Mouse (Mus musculus) limb, embryonic 15.5 days (tissue): Measurements from ENCODE around the gene Smad3. TPM values are rescaled to one million over a fixed set of nuclear protein-coding genes. Genes with fewer than 3 reads are reported as not detected.

ENCODE experiments used
- ATAC-seq: fragments of 200-750 bp; cut with Nextera tagmentation; 2 replicates; pipeline ENCODE4 v1.8.0; 2017; ENCODE audit warnings: low read depth, moderate TSS enrichment; ENCODE audit not compliant: insufficient number of reproducible peaks, low FRiP score, low TSS enrichment
- H3K27ac ChIP-seq: fragments of 300-500 bp; sonication (generic); 2 replicates; pipeline ENCODE4 v1.5.1; 2015; ENCODE audit warnings: moderate library complexity, mild to moderate bottlenecking, inconsistent platforms
- H3K27me3 ChIP-seq: fragments of 300-500 bp; sonication (generic); 2 replicates; pipeline ENCODE4 v1.6.1; 2015; ENCODE audit warnings: inconsistent platforms
- H3K36me3 ChIP-seq: fragments of 300-500 bp; sonication (generic); 2 replicates; pipeline ENCODE4 v1.6.1; 2015; ENCODE audit warnings: inconsistent platforms
- H3K4me1 ChIP-seq: fragments of 300-500 bp; sonication (generic); 2 replicates; pipeline ENCODE4 v1.6.1; 2015; ENCODE audit warnings: inconsistent platforms
- H3K4me2 ChIP-seq: fragments of 300-500 bp; sonication (generic); 2 replicates; pipeline ENCODE4 v1.6.1; 2015; ENCODE audit warnings: mild to moderate bottlenecking, inconsistent platforms
- H3K4me3 ChIP-seq: fragments of 300-500 bp; sonication (generic); 2 replicates; pipeline ENCODE4 v1.5.1; 2015; ENCODE audit warnings: mild to moderate bottlenecking, inconsistent platforms
- H3K9ac ChIP-seq: fragments of 300-500 bp; sonication (generic); 2 replicates; pipeline ENCODE4 v1.6.1; 2015; ENCODE audit warnings: inconsistent platforms
- H3K9me3 ChIP-seq: fragments of 300-500 bp; sonication (generic); 2 replicates; pipeline ENCODE4 v1.6.1; 2016; ENCODE audit warnings: inconsistent platforms
- WGBS: fragments of 180-500 bp; shearing (Covaris S2); methylation state at CpG from one replicate; pipeline ENCODE4 v1.1.7; 2015; 5-methylcytosine and 5-hydroxymethylcytosine counted together
- polyA plus RNA-seq: library from polyadenylated mRNA; unstranded; fragments of >200 nt; fragmentation: Nextera tagmentation; extraction: Ambion mirVana; gene quantifications from 2 replicates; pipeline ENCODE4 v1.2.1, GENCODE M21; 2015

Gene Smad3
- polyA plus RNA-seq, 1 experiment from 2014 or later, result 28.9 TPM

GRCm38 (mm10) chr9:63787086-63787485 lies 29.3 kb upstream of the Smad3 start:
- H3K4me1 ChIP-seq, result peaks cover 49% of the 10 kb centered on the region
- no peaks in the 10 kb centered on the region for H3K27me3 ChIP-seq
- no peak overlapping the region for H3K9ac ChIP-seq
- no peaks in the 10 kb centered on the region for H3K36me3 ChIP-seq
- no peak for ATAC-seq
- no peak overlapping the region for H3K4me2 ChIP-seq
- H3K27ac ChIP-seq, result no peak overlapping the region
- 27% methylated on average over 2 of the region's 2 CpGs for WGBS
- H3K4me3 ChIP-seq, result no peak overlapping the region
- H3K9me3 ChIP-seq, result no peaks in the 10 kb centered on the region

DNA sequence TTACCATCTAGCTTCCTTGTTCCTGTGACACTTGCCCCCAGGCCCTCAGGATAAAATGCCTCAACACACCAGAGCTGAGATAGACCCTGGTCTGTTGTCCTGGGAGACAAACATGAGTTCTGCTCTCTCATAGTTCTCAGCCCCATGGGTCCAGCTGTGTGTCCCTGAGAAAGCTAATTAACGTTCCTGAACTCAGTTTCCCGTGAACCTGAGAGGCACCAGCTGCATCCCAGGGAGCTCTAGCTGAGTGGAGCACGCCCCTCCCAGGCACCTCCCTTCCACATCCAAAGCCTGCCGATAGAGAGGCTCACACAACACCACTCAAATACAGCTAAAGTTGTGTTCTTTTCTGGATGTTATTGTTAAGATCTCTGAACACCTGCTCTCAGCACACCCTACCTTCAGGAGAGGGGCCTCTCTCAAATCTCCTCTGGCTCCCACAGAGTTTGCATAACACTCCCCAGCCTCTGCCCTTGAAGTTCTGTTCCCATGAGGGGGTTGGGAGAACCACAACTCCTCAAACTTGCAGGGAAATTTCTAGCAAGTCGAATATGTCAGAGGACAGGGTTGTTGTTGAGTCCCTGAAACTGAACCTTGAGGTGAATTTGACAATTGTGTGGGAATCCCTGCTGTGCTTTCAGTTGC lies 28.4 kb upstream of the Smad3 start:
- peaks cover 47% of the 10 kb centered on the region for H3K4me1 ChIP-seq
- ATAC-seq, result no peak
- no peak overlapping the region for H3K4me2 ChIP-seq
- 18% methylated on average over 5 of the region's 5 CpGs for WGBS
- no peaks in the 10 kb centered on the region for H3K27me3 ChIP-seq
- H3K4me3 ChIP-seq, result no peak overlapping the region
- H3K9me3 ChIP-seq, result no peaks in the 10 kb centered on the region
- H3K27ac ChIP-seq, result no peak overlapping the region
- no peaks in the 10 kb centered on the region for H3K36me3 ChIP-seq
- no peak overlapping the region for H3K9ac ChIP-seq

DNA sequence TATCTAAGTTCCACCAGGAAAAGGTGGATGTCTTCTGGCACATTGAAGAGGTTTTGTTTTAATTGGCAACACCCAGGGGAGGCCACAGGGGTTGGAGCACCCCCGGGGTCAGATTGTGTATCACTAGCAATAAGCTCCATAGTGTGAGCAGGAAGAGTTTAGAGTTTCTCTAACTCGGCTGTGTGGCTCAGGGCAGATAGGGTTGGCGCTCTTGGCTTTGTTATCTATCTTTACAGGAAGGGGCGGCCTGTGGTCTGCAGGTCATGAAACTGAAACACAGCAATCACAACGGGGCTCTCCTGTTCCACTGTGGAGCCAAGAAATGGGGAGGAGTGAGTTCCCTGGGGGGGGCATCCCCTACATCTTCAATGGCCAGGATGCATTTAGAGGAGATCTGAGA lies 27.7 kb upstream of the Smad3 start:
- Histone ChIP-seq H3K27ac (no peak overlapping the region), H3K4me2 (no peak overlapping the region), H3K9me3 (no peaks in the 10 kb centered on the region), H3K9ac (no peak overlapping the region), H3K27me3 (no peaks in the 10 kb centered on the region), H3K4me3 (no peak overlapping the region), H3K4me1 (peaks cover 51% of the 10 kb centered on the region), H3K36me3 (no peaks in the 10 kb centered on the region)
- ATAC-seq, result no peak
- WGBS, result 70% methylated on average over 5 of the region's 5 CpGs

DNA sequence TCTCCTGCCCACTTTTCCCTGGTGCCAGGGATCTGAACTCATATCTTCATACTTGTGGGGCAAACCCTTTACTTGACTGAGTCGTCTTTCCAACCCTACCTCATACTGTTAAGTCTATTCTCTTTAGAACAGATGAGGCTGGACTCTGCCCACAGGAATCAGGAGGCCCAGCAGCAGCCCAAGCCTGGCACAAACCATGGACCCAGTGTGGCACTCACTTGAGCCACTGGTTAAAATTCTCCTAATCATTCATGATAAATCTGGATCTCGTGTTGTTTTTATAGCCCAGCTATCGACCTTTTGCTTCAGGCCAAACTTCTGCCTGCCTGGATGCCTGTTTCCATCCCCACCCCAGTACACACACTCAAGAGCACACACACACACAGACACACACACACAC lies 26.8 kb upstream of the Smad3 start:
- ATAC-seq, result no peak
- 49% methylated on average over 3 of the region's 3 CpGs for WGBS
- no peaks in the 10 kb centered on the region for H3K36me3 ChIP-seq
- no peaks in the 10 kb centered on the region for H3K9me3 ChIP-seq
- H3K27me3 ChIP-seq, result no peaks in the 10 kb centered on the region
- no peak overlapping the region for H3K27ac ChIP-seq
- H3K9ac ChIP-seq, result no peak overlapping the region
- no peak overlapping the region for H3K4me2 ChIP-seq
- H3K4me1 ChIP-seq, result peaks cover 55% of the 10 kb centered on the region
- H3K4me3 ChIP-seq, result no peak overlapping the region

DNA sequence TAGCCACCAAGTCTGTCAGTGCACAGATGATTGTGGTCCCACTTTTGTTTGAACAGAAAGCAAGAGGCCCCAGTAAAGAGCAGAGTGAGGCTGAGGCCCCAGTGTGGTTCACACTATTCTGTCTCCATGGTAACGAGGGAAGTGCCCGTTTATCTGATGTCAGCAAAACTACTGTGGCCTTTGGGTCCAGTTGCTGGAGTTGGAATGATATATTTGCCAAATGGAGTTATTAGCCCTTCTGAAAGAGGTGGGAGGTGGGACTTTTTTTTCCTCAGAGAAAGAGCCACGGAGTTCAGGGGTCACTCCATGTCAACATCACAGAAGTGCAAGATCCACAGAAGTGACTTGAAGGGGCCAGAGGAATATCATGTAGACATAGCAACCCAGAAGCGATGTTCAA lies 24.9 kb upstream of the Smad3 start:
- no peak for ATAC-seq
- H3K4me1 ChIP-seq, result peaks cover 43% of the 10 kb centered on the region

GRCm38 (mm10) chr9:63781714-63782464 lies 24.1 kb upstream of the Smad3 start:
- H3K4me1 ChIP-seq, result peaks cover 37% of the 10 kb centered on the region
- no peak overlapping the region for H3K4me3 ChIP-seq
- H3K9ac ChIP-seq, result no peak overlapping the region
- H3K27ac ChIP-seq, result no peak overlapping the region
- 67% methylated on average over 7 of the region's 7 CpGs for WGBS
- no peak overlapping the region for H3K4me2 ChIP-seq
- ATAC-seq, result no peak
- no peaks in the 10 kb centered on the region for H3K36me3 ChIP-seq
- no peaks in the 10 kb centered on the region for H3K27me3 ChIP-seq
- no peaks in the 10 kb centered on the region for H3K9me3 ChIP-seq

More for the DNA sequence above, 24.9 kb upstream of the Smad3 start:
- Histone ChIP-seq H3K27ac (no peak overlapping the region), H3K9ac (no peak overlapping the region), H3K36me3 (no peaks in the 10 kb centered on the region), H3K27me3 (no peaks in the 10 kb centered on the region), H3K4me3 (no peak overlapping the region), H3K9me3 (no peaks in the 10 kb centered on the region), H3K4me2 (no peak overlapping the region)
- WGBS, result 45% methylated on average over 4 of the region's 4 CpGs

- Histone ChIP-seq H3K9ac (no peak overlapping the region), H3K4me3 (no peak overlapping the region), H3K27me3 (no peaks in the 10 kb centered on the region), H3K4me1 (peaks cover 26% of the 10 kb centered on the region), H3K36me3 (no peaks in the 10 kb centered on the region), H3K9me3 (no peaks in the 10 kb centered on the region), H3K4me2 (no peak overlapping the region), H3K27ac (peak overlapping the region; percentile 62)
- WGBS, result 13% methylated on average over 17 of the region's 17 CpGs
- ATAC-seq, result peak; percentile 38; the same call in 1 of the 2 replicates
Measured at GRCm38 (mm10) chr9:63779950-63780887, 22.4 kb upstream of the Smad3 start.

GRCm38 (mm10) chr9:63776735-63777134 lies 18.9 kb upstream of the Smad3 start:
- Histone ChIP-seq H3K27me3 (no peaks in the 10 kb centered on the region), H3K4me3 (no peak overlapping the region), H3K9me3 (no peaks in the 10 kb centered on the region), H3K27ac (no peak overlapping the region), H3K4me2 (no peak overlapping the region), H3K4me1 (peaks cover 27% of the 10 kb centered on the region), H3K36me3 (no peaks in the 10 kb centered on the region), H3K9ac (no peak overlapping the region)
- 44% methylated on average over 3 of the region's 3 CpGs for WGBS
- no peak for ATAC-seq

DNA sequence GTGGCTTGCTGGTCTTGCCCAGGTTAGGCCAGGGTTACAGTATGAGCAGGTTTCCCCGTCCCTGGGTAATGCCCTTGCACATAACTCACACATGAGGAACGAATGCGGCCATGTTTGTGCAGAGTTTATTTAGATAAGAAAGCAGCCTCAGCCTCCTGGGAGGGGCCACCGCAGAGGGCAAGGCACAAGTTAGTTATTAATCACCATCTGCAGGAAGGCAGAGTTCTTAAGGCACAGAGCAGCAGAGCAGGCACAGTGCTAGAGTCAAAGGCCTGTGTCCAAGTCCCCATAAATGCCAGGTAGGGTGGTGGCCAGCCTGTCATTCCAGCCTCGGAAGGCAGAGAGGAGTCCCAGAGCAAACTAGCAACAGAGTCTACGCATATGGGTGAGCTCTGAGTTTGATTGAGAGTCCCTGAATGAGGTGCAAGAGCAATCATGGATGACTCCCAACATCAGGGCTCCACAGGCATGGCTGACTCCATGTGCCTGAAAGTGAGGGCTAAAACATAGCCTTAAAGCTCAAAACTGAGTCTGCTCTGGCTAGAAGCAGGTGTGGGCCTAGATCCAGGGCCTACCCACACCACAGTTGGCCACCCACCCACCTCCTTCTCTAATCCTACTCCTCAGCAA lies 17.2 kb upstream of the Smad3 start:
- H3K27ac ChIP-seq, result no peak overlapping the region
- peaks cover 18% of the 10 kb centered on the region for H3K4me1 ChIP-seq
- H3K36me3 ChIP-seq, result no peaks in the 10 kb centered on the region
- H3K27me3 ChIP-seq, result no peaks in the 10 kb centered on the region
- no peak for ATAC-seq
- H3K4me3 ChIP-seq, result no peak overlapping the region
- H3K9me3 ChIP-seq, result no peaks in the 10 kb centered on the region
- no peak overlapping the region for H3K9ac ChIP-seq
- WGBS, result 74% methylated on average over 6 of the region's 6 CpGs
- no peak overlapping the region for H3K4me2 ChIP-seq

DNA sequence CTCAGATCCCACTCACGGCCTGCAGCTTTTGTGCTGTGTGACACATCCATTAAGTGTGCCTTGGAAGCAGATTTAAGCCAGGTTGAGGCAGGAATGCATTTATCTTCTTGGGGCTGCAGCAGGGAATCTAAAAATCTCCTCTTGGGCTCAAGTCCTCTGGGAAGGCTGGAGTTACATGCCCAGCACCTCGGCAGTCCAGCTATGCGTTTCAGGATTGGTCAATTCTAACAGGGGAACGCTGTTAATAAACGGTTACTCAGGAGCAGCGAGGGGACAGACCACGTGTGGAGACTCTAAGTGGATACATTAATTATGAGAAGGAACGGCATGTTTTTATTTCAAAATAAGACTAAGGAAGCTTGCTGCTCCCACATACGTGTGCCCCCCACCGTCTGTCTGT lies 14.7 kb upstream of the Smad3 start:
- no peak overlapping the region for H3K4me2 ChIP-seq
- no peaks in the 10 kb centered on the region for H3K36me3 ChIP-seq
- H3K9ac ChIP-seq, result no peak overlapping the region
- no peak overlapping the region for H3K4me3 ChIP-seq
- 30% methylated on average over 10 of the region's 10 CpGs for WGBS
- no peaks in the 10 kb centered on the region for H3K27me3 ChIP-seq
- ATAC-seq, result no peak
- H3K9me3 ChIP-seq, result no peaks in the 10 kb centered on the region
- H3K4me1 ChIP-seq, result peaks cover 13% of the 10 kb centered on the region
- no peak overlapping the region for H3K27ac ChIP-seq

DNA sequence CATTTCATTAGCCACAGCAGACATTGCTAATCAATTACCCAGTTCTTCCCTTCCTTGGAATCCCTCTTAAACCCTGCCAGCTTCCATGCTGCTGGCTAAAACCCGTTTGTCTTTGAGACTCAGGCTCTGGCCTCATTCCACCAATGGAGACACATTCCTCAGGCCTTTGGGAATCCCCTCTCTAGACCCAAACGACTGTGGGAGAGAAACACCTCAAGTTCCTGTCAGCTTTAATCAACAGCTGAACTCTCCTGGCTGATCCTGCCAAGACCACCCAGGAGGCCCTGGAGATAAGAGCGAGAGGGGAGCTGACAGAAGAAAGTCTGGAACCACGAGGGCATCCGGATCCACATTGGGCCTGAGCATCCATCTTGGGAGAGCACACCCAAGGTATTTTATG lies 13.9 kb upstream of the Smad3 start:
- Histone ChIP-seq H3K36me3 (no peaks in the 10 kb centered on the region), H3K4me1 (peaks cover 13% of the 10 kb centered on the region), H3K9ac (no peak overlapping the region), H3K27ac (no peak overlapping the region), H3K9me3 (no peaks in the 10 kb centered on the region), H3K27me3 (no peaks in the 10 kb centered on the region), H3K4me3 (no peak overlapping the region), H3K4me2 (no peak overlapping the region)
- 28% methylated on average over 5 of the region's 5 CpGs for WGBS
- ATAC-seq, result no peak
